Mouse (Mus musculus) inflammation-experienced regulatory T-cells, adult 6 months (primary cell): Measurements from ENCODE around the gene Rdm1. TPM values are rescaled to one million over a fixed set of nuclear protein-coding genes. Genes with fewer than 3 reads are reported as not detected.

Source experiments
- ATAC-seq: one replicate; pipeline ENCODE4 v1.8.0; 2017
- polyA plus RNA-seq, 3 experiments: library from polyadenylated mRNA; unstranded; fragments of 100-300 nt; shearing (Covaris generic); gene quantifications; one replicate each; pipeline ENCODE4 v1.2.1; 2017

Rdm1 gene
- polyA plus RNA-seq, 3 experiments from 2014 or later, result 74.3 to 80.3 (median 78.1) TPM

DNA sequence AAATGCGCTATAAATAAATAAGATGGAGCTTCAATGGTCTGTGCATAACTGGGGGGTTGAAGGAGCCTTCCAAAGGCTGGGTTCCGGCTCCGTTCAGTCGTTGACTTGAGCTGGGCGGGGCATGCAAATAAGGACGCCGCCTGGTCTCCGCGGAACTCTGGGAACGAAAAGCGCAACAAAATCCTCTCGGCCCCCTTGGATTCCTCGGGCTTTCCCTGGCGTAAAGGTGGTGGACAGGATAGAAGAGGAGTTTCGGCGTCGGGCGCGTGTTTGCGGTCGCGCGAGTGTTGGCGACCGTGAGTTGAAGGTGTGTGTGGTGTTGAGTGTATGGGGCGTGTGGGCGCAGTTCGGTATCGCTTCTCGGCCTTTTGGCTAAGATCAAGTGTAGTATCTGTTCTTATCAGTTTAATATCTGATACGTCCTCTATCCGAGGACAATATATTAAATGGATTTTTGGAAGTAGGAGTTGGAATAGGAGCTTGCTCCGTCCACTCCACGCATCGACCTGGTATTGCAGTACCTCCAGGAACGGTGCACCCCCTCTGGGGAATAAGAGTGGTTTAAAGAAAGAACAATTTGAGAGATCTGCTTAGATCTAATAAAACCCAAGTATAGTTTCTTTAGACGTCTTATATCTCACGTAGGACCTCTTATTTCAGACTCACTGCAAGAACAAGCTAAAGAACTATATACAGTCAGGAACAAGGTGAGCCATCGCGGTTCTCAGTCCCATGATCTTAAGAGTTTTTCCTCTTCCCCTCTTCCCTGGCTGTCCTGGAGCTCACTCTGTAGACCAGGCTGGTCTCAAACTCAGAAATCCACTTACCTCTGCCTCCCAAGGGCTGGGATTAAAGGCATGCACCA is 31.1 kb downstream of the Rdm1 start:
- ATAC-seq, result peak; percentile 68

DNA sequence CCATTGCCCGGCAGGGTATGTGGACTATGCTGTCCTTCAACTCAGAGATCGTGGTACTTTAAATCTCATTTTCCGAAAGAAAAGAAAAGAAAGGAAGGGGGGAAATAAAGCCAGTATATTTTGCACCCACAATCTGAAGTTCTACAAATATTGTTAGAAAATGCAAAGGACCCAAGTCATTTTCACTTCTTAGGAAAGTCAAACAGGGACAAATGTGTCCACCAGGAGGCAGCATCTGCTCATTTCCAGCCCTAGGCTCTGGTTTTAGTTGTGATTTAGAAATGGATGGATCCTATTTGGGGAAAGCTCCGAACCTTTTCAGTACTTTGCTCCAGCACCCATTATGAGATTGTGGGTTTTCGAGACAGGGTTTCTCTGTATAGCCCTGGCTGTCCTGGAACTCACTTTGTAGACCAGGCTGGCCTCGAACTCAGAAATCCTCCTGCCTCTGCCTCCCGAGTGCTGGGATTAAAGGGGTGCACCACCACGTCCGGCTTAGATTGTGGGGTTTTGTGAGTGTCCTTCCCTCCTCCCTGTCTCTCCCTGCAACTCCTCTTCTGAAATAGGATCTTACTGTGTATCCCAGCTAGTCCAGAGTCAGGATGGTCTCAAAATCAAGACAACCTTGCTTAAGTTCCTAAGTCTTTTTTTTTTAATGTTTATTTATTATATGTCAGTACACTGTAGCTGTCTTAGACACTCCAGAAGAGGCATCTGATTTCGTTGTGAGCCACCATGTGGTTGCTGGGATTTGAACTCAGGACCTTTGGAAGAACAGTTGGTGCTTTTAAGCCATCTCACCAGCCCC is 32.0 kb downstream of the Rdm1 start:
- peak; percentile 69 for ATAC-seq

DNA sequence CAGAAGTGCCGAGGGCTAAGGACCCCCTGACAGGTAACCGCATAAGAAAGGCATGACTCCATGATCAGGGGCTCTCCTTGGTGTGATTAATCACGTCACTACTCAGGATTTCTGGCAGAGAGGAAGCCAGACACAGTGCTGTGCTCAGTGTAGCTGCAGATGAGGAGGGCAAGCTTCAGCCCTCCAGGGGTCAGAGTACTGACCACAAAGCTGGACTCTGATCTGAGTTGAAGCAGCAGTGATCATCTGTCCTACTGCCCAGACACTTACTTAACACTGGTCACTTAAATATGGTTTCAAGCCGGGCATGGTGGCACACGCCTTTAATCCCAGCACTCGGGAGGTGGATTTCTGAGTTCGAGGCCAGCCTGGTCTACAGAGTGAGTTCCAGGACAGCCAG is 34.2 kb downstream of the Rdm1 start:
- no peak for ATAC-seq

DNA sequence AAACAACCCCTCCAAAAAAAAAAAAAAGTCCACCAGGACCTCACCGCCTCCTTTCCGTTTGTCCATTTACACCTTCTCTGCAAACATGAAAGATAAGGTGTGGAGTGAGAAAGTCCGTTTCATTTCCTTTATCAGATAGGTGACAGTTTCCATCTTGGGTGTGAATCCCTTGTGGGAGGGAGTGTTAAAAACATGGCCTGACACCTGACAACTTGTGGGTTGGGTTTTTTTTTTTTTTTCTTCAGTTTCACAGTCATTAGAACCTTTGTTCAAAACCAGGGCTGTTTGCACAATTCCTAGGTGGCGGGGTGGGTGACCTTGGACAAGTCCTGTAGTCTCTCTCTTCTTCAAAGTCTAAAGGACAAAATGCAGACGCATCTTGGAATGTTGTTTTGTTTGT is 34.8 kb downstream of the Rdm1 start:
- ATAC-seq, result no peak

DNA sequence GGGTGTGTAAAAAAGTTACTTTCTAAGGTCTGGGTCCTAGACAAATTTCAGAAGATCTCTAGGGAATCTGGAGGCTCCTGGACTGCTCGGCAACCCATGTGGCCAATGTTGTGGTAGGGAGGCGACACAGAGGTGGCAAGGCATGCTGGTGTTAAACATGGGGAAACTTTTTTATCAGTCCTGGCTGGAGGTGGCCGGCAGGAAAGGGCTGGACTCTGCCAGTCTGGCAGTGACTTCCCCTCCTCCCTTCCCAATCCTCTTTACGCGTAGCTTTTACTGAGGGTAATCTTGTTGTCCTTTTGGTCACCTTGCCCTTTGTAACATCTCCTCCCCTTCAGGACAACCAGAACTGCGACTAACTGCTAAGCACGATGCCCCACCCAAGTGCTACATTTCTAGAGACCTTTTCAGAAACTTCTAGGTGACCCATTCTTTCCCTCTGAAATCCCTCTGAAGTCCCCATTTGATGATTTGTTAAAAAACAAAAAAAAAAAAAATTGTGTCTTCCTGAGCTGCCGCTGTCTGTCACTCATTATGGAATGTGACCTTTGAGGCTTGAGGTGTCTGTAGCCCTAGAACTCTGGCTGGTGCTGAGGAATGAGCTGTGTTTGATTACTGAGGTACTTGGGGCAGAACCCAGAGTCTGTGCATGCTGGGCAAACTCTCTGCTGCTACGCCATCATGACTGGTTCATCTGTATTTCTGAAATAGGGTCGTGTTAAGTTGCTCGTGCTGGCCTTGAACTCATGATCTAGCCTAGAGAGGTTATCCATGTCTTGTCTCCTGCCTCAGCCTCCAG is 36.4 kb downstream of the Rdm1 start:
- no peak for ATAC-seq

DNA sequence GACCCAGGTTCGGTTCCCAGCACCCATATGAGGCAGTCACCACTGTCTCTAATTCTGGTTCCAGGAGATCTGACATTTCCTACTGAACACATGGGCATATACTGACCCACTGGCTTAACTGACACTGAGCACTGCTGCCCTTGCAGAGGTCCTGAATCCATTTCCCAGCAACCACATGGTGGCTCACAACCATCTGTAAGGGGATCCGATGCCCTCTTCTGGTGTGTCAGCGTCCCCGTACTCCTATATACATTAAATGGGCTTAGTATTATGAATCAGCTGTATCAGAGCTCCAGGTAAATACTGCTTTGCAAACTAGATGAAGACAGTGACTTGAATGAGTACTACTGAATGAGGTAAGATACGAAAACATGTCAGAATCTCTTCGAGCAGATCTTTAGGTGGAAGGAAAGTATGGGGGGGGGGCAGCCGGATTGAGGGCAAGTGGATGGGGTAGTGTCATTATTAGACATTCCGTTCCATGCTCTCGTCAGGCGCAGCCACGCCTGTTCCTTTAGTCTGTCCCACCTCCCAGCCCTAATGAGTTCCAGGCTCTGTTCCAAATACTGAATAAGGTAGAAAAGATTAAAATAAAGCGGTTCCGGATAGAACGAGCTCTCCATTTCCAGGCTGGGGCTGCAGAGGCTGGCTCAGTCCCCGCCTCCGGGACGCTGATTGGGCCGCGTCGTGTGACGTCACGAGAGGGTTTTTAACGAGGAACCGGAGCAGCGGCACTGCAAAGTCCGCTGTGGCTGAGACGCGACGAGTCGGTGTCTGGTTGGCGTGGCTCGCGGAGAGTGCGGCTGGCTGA is 38.0 kb downstream of the Rdm1 start, which contains the start of gene Arl4d:
Gene Arl4d, plus strand, starts transcription at position 717 of the 811 bp plus-strand sequence.
- peak; percentile 99 for ATAC-seq

DNA sequence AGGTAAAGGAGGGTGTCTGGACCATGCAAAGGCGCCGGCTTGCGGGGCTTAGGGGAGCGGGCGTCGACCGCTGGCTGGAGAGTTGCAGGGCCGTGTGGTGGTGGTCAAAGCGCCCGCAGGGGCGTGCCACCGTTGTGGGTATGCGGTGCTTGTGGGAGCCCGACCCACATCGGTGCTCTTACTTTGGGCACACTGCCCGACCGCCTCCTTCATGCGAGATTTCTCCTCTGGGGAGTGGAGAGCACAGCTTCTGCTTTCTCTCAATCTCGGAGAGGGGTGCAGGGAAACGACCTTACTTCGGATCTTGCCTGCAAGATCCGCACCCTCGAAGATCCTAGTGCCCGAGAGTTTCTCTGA is 38.6 kb downstream of the Rdm1 start:
- no peak for ATAC-seq

DNA sequence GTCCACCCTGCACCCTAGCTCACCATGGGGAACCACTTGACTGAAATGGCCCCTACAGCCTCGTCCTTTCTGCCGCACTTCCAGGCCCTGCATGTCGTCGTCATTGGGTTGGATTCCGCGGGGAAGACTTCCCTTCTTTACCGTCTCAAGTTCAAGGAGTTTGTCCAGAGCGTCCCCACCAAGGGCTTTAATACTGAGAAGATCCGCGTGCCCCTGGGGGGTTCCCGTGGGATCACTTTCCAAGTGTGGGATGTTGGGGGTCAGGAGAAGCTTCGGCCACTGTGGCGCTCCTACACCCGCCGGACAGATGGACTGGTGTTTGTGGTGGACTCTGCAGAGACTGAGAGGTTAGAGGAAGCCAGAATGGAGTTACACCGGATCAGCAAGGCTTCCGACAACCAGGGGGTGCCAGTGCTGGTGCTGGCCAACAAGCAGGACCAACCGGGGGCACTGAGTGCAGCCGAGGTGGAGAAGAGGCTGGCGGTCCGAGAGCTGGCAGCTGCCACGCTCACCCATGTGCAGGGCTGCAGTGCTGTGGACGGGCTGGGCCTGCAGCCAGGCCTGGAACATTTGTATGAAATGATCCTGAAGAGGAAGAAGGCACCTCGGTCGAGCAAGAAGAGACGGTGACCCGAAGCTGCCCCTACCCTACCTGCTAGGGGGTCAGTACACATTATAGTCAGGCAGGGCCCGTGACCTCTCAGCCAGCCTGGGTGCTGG is 39.8 kb downstream of the Rdm1 start:
- no peak for ATAC-seq

DNA sequence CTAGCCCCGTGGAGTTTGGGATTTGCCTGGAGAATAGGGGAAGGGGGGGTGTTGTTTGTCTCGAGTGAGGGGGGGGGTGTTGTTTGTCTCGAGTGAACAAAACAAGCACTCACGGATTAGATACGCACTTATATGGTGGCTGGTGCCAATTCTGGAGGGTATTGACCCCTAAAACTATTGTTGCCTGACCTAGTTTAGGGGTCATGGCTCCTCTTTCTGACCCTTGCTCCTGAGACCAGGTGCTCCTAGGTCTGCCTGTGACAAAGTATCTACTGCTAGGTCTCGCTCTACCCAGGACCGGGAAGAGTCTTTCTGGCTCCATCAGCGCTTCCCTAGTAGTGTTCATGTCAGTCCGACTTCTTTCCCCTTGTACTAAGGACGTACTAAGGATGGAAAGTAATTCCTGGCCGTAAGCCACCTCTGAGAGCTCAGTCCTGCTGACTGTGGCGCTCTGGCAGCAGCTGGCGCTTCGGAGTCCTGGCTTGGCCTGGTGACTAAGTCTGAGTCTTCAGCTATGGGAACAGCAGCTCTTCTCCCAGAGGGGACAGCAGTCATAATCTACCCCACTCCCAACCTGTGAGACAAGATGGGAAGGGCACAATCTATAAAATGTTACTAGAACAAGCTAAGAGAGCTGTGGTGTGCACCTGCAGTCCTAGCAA is 41.0 kb downstream of the Rdm1 start:
- no peak for ATAC-seq

DNA sequence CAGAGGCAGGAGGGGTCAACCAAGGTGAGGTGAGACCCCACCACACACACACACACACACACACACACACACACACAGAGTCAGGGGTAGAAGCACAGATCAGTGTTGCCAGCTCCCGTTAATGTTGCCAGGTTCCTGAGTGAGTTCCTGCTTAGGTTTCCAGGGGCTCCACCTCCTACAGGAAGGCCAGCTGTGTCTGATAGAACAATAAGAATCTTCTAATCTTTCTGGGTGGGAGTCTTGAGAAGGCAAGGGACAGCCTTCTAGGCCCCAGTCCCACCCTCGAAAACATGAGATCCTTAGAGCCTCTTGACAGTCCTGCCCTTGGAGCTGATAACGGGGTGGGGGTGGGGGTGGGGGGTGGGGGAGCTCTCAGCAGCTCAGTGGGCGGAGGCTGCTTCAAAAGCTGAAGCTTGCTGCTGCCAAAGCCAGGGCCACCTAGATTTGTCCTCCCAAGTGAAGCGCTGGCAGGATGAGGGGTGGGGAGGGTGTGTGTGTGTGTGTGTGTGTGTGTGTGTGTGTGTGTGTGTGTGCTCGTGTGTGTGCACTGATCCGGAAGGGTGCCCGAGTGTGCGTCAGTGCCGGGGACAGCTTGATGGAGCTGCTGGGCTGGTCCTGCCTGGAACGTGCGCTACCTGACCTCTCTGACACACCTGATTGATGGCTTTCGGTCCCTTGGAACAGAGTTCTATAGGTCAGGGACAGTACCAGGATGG is 41.7 kb downstream of the Rdm1 start:
- ATAC-seq, result no peak

DNA sequence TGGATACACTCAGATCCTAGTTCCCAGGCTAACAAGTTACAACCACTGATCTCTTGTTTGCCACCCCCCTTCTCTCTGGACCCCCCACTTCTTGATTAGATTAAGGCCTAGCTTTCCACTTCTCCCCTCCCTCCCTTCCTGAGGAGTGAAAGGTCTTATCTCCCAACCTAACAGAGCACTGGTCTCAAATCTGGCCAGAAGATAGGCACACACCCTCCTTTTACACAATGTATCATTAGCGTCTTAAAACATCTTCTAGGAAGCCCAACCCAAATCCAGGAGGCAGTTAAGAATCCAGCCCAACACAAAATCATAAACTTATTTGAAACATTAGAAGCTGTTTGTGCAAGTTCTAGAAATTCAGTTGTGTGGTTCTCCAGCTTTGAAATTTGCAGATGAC is 43.3 kb downstream of the Rdm1 start:
- no peak for ATAC-seq

DNA sequence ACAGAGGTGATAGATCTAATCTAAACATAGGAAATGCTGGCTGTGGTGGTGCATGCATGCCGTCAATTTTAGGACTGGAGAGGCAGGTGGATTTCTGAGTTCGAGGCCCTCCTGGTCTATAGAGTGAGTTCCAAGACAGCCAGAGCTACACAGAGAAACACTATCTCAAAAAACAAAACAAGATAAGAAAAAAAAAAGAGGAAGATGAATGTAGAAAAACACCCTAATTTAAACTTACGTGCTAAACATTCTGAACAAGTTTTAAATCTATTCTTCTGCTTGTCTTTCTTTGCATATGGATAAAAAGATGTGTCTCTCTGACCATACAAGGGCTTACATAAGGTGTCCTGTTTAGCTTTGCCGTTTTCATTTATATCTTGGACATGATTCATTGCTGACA is 44.3 kb downstream of the Rdm1 start:
- ATAC-seq, result no peak

DNA sequence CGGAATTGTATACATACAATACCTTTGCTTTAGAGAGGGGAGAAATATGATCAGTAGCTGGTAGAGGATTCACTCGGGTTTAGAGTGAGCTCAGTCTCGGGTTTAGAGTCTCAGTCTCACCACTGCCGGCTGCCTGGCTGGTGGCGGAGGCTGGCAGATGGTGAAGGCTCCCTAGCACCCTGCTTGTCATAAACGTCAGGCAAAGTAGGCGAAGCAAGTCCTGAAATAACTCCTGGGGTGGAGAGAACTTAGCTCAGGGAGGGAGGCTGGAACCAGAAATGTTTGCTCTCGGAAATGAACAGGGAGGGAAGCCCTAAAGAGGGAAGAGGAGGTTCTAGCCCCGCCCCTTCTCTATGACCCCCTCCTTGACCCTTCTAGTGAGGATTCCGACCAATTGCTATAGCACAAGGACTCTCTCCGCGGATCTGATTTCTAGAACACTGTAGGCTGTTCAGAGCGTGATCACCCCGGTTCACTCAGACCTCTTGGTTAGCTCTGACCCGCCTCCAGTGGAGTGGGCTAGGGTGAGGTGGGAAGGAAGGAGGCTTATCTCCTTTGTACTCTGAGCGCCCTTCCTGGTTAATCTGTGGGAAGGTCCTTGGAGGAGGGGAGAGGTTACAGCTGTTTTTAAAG is 46.1 kb downstream of the Rdm1 start:
- no peak for ATAC-seq

DNA sequence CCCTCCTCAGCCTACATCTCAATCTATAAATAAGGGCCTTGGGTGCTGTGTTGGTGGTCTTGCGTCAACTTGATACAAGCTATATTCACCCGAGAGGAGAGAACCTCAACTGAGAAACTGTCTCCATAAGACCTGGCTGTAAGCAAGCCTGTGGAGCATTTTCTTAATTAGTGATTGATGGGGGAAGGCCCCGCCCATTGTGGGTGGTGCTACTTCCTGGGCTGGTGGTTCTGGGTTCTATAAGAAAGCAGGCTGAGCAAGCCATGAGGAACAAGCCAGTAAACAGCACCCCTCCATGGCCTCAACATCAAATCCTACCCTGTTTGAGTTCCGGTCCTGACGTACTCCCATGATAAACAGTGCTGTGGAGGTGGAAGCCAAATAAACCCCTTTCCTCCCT is 47.1 kb downstream of the Rdm1 start:
- ATAC-seq, result no peak

DNA sequence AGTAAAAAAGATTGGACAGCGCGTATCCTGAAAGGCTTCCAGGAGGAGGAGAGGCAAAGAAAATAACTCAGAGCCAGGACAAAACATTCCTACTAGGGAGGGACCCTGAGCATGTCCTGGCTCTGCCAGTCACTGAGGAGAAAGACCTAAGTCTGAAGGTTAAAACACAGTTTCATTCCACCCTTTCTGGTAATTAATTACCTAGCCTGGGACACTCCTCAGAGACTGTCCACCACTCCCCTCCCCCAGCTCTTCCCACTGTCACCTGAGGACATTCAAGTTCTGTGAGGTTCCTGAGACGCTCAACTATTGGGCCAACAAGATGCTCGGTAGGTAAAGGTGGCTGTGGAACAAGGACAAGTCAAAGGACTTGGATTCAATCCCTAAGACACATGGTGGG is 48.4 kb downstream of the Rdm1 start:
- ATAC-seq, result no peak

DNA sequence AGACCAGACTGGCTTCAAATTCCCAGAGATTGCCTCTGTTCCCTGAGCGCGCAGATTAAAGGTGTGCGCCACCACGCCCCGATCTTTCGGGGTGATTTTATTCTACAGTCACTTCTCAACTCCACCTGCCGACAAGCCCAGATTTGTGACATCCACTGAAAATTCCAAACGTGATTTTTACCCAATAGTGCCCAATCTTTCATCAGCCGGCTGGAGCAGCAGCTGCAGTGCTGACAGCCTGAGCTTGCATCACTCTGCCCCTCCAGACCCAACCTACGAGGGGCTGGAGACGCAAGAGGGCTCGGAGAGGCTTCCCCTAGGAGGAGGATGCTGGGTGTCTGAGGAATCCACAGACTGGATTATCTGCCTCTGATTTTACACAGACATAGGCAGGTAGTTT is 50.7 kb downstream of the Rdm1 start:
- ATAC-seq, result no peak

DNA sequence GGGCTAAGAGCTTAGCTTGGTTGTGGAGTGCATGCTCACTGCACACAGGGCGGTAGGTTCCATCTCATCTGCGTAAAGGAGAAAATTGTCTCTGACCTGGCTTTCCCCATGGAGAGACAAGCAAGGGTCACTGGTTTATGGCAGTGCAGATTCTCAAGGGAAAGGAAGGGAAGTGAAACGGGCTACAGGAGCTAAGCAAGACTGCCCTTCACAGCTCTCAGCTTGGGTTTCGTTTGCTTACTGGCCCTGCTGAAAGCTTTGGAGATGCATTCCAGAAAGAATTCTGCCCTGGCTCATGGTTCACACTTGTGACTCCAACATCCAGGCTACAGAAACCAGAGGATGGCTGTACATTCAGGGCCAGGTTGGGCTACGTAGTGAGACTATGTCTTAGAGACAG is 51.8 kb downstream of the Rdm1 start:
- no peak for ATAC-seq

DNA sequence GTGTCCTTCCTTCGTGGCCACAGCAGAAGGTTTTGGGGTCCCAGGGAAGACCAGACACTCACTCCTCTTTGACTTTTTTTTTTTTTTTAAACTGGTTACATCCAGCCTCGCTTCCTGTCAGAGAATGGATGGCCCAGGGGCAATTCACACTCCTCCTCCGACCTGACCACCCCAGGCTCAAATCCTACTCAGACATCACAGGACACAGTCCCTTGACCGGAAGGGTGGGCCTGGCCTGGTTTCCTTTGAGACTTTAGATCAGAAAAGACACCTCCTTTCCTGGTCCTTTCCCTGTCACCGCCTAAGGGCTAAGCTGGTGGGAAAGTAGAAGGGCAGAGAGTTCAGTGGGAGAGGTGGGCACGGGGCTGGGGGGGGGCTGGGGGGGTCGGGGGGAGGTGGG is 52.9 kb downstream of the Rdm1 start:
- ATAC-seq, result no peak

DNA sequence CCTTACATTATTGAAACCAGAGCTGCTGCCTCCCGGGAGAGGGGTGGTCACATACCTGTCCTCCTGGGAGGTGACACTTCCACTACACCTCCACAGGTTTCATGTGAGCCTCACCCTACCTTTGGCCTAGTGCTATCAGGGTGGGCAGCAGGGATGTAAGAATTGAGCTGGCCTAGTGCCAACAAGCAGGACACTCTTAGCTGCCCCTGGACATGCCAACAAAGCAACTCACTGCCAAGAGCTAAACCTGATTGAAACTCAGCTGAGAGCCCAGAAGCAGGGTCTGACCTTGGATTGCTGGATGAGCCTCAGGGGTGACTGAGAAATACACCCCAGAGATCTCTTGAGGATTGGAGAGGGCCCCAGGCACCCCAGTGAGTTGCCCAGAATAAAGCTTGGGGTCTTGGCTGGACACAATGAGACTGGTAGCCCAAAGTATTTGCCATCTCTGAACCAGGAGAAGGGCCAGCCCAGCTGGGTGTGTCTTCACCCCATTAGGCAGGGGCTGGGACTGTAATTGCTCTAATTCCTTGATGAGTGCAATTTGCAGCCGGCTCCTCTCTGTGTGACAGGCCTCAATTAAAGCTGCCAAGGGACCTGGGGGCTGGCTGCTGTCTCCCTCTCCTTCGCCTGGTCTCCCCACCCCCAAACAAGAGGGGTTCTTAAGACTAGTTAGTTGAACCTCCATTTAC is 53.8 kb downstream of the Rdm1 start:
- no peak for ATAC-seq
